Mouse (Mus musculus) spleen, postnatal 14 days (tissue): ENCODE results near the gene Magi1.

ENCODE experiments used
- DNase-seq, 2 experiments: peaks; one replicate each; pipeline ENCODE4 v3.0.0; 2021 to 2022; ENCODE audit warnings: low spot score in 2 of 2

The Magi1 gene

DNA sequence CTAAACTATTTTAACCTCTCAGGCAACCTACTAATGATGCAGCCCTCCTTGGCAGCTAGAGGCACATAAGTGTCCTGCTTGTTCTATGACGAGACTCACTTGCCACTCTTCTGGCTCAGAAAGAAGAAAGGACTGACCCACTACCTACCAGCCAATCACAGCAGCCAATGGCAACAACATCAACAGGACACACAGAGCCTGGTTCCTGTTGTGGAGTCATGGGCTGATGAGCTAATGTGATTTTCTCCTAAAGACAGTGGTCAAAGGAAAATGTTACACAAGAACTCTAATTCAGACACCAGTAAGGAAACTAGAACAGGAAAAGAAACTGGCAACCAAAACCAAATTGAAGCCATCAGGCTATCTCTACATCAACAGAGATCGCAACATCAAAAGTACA is 124.5 kb downstream of the Magi1 start:
- no peak for DNase-seq

GRCm38 (mm10) chr6:94158119-94158848 is 125.4 kb downstream of the Magi1 start:
- no peak for DNase-seq

GRCm38 (mm10) chr6:94155996-94156395 is 127.7 kb downstream of the Magi1 start:
- DNase-seq: no peak

GRCm38 (mm10) chr6:94154854-94155601 is 128.7 kb downstream of the Magi1 start:
- DNase-seq: no peak

DNA sequence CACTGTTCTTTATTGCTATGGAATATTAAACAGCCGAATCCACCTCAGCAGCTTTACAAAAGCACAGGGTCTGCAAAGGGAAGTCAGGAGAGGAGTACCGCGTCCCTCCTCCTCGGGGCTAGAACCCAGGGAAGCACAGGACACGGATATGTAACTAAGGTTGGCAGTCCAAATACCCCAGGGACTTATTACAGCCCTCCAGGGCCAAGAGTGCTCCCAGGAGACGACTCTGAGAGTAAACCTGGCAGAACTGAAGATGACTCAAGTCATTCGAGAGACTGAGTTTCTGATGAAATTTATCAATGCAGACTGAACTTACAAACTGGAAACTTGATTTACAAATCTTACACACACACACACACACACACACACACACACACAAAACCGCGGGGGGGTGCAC is 130.8 kb downstream of the Magi1 start:
- no peak for DNase-seq

- no peak for DNase-seq
Observed at GRCm38 (mm10) chr6:94150876-94151275, 132.8 kb downstream of the Magi1 start.

DNA sequence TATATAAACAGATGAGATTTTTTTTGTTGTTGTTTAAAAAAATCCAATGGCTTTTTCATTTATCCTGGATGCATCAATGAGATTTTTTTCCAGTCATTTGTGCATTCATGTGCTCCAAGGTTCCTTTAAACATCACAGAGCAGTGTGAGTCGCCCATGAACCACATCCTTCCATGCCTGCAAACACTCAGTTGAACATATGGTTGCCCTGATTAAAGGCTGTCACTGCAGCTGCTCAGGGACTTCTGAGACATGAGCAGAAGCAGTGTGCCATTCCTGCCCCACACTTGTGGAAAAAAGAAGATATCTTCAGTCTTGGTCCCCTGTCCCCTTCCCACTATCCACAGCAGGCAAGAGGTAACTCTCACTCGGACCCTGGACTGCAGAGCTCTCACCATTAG is 133.9 kb downstream of the Magi1 start:
- no peak for DNase-seq

GRCm38 (mm10) chr6:94146206-94146493 is 137.6 kb downstream of the Magi1 start:
- no peak for DNase-seq

GRCm38 (mm10) chr6:94145430-94146205 is 138.1 kb downstream of the Magi1 start:
- no peak for DNase-seq

DNA sequence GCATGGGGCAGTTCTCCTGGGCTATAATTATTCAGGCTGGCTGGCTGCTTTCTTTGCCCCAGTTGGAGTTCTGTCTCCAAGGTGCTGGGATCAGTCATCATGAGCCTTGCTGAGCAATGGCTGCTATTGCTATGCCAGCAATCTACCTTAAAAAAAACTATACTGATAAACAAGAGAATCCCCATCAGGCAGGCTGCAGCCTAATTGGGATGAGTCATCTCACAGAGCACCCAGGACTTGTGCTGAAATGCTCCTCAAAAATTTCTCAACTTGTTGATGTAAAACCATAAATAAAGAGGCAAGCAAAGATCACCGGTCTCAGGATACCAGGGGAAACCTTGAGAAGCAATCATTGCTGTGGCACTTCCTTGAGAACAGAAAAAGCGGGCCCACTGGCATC is 141.2 kb downstream of the Magi1 start:
- no peak for DNase-seq

DNA sequence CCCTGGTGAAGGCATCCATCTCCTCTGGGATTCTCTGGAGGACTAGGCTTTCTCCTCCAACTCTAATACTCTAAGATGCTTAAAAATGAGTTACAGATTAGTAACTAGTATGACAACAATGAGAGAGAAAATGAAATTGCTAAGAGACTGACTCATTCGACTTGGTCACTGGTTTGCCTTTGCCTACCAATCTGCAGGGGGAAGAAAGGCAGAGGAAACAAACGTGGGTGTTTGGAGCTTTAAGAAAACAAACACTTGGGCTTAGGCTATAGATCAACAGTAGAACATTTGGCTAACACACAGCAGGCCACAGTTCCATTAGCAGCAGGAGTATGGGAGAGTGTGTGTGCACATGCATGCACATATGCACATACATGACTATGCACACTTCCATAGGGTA is 142.2 kb downstream of the Magi1 start:
- DNase-seq: no peak

GRCm38 (mm10) chr6:94139952-94140414 is 143.7 kb downstream of the Magi1 start:
- DNase-seq: no peak

DNA sequence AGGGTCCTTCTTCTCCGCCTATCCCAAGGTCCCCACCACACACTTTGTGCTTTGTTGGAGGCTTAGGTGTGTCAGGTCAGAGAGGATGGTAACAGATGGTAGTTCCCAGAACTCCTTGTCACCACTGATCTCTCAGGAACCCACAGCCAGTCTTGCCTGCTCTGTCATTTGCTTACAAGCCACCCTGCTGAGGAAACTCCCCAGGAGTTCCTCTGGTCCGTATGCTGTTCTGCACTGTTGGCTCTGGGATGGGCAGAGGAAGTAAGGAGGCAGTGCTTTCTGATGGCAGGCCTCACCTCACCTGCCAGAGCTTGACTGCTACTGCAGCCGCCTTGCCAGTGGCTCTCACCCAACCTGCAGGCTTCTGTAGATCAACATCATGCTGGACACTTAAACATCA is 147.0 kb downstream of the Magi1 start:
- DNase-seq: no peak

DNA sequence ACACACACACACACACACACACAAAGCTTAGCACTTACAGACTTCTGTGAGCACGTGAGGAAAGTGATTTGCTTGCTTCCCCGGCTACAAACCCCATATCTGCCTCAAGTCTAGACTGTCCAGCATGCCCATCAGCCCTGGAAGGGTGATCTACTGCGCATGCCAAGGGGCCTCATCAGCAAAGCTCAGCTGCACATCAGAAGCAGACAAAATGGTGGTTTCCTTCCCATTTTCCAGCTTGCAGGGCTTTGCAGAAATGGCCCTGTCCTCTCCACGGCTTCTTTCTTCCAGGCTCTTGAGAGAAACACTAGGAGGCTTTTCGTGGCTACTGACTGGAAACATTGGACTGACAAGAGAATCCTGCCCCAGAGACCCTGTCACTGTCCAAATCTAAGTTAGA is 149.6 kb downstream of the Magi1 start:
- DNase-seq: no peak

DNA sequence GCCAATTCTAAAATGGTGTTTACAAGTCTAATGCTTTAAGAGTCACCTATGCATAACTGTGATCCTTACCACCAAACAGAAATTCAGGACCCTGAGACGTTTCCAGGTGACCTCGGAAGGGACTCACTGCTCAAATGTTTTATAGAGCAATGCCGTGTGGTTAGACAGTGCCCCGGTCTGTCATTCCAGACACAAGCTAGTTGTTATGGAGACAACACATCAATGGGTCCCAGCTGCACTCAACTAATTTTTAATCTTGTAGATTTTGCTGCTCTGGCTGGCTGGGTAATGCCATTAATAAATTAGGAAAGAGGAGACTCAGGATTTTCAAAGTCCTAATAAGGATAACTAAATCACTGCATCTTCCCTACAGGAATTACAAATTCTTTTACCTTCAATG is 151.7 kb downstream of the Magi1 start:
- no peak for DNase-seq

DNA sequence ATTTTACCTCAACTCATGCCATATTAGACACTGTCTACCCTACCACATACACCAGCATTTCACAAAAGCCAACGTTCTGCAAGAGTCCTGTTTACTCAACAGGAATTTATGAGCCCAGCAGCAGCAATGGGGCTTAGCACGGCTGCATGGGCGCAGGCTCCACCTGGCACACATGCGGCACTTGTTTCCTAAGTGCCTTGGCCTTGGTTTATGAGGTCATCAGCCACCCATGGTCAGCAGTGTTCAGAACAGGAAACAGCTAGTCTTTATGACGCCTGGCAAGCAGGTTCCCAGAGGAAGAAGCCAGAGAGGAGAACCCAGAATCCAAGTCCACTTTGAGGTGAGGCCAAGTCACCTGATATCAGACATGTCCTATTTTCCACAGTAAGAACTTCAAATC is 153.3 kb downstream of the Magi1 start:
- no peak for DNase-seq

DNA sequence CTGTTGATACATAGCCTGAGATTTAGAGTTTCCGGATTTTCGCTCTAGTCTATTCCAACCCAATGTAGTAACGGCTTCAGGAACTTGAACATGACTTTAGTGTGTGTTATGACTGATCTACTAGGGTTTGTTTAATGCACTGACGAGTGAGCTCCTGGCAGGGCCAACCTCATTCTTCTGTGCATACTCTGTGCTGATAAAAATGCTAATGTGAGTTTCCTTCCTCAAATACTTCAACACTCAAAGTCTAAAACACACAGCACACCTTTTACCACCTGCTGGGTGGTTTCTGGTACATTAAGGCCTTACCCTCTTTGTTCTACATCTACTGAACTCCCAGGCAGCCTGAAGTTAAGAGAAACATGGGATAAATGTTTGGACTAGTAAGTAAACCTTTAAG is 157.0 kb downstream of the Magi1 start:
- no peak for DNase-seq

GRCm38 (mm10) chr6:94125144-94125543 is 158.6 kb downstream of the Magi1 start:
- DNase-seq: no peak

- DNase-seq: no peak
Observed at GRCm38 (mm10) chr6:94124279-94124678, 159.4 kb downstream of the Magi1 start.

- DNase-seq: no peak
Observed at GRCm38 (mm10) chr6:94122566-94123150, 161.1 kb downstream of the Magi1 start.

DNA sequence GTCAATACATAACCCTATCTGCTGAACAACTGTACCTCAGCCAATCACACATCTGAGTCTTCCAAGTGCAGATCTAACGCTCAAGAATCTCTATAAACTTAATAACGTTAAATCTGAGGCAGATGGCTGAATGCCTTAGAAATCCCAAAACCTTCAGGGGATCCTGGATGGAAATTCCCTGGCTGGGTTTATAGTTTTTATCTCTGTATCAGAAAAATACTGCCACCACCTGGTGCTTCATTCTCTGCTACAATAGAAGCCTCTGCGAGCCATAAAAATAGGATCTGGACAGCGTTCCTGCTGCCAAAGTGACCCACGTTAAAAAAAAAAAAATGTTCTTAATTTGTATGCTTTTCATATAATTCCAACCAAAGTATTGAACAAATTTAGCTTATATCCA is 162.2 kb downstream of the Magi1 start:
- no peak for DNase-seq
